Mouse (Mus musculus) stomach, embryonic 14.5 days (tissue): Measurements from ENCODE around the gene Pdgfra. TPM values are rescaled to one million over a fixed set of nuclear protein-coding genes. Genes with fewer than 3 reads are reported as not detected.

Source experiments
- ATAC-seq: fragments of 200-750 bp; cut with Nextera tagmentation; 2 replicates; pipeline ENCODE4 v1.8.0; 2017; ENCODE audit warnings: low read depth, moderate TSS enrichment; ENCODE audit not compliant: insufficient number of reproducible peaks, insufficient read depth, low FRiP score
- H3K27ac ChIP-seq: fragments of 300-500 bp; sonication (generic); 2 replicates; pipeline ENCODE4 v1.5.1; 2014; ENCODE audit warnings: mild to moderate bottlenecking, low read length, moderate library complexity, mixed read lengths
- H3K27me3 ChIP-seq: fragments of 300-500 bp; sonication (generic); 2 replicates; pipeline ENCODE4 v1.6.1; 2014; ENCODE audit warnings: low read length, control low read depth, mixed read lengths; ENCODE audit not compliant: control insufficient read depth, insufficient read depth
- H3K36me3 ChIP-seq: fragments of 300-500 bp; sonication (generic); 2 replicates; pipeline ENCODE4 v1.6.1; 2014; ENCODE audit warnings: mild to moderate bottlenecking, control low read depth, low read length, moderate library complexity, mixed read lengths; ENCODE audit not compliant: control insufficient read depth, insufficient read depth
- H3K4me1 ChIP-seq: fragments of 300-500 bp; sonication (generic); 2 replicates; pipeline ENCODE4 v1.6.1; 2014; ENCODE audit warnings: low read length, control low read depth, mixed read lengths; ENCODE audit not compliant: control insufficient read depth, insufficient read depth
- H3K4me2 ChIP-seq: fragments of 300-500 bp; sonication (generic); replicated peaks from 2 replicates; pipeline ENCODE4 v1.6.1; 2014; ENCODE audit warnings: low read depth, low read length, control low read depth
- H3K4me3 ChIP-seq: fragments of 300-500 bp; sonication (generic); 2 replicates; pipeline ENCODE4 v1.5.1; 2014; ENCODE audit warnings: low read depth, low read length, control low read depth
- H3K9ac ChIP-seq: fragments of 300-500 bp; sonication (generic); replicated peaks from 2 replicates; pipeline ENCODE4 v1.6.1; 2014; ENCODE audit warnings: low read depth, mild to moderate bottlenecking, control low read depth, low read length, moderate library complexity, mixed read lengths
- H3K9me3 ChIP-seq: fragments of 300-500 bp; sonication (generic); 2 replicates; pipeline ENCODE4 v1.6.1; 2016; ENCODE audit warnings: low read depth, low read length, control low read depth; ENCODE audit not compliant: control insufficient read depth
- WGBS: fragments of 180-500 bp; shearing (Covaris S2); extraction: QIAGEN DNeasy Blood & Tissue Kit; methylation state at CpG from one replicate; pipeline ENCODE4 v1.1.7; 2014; 5-methylcytosine and 5-hydroxymethylcytosine counted together
- polyA plus RNA-seq: library from polyadenylated mRNA; unstranded; fragments of >200 nt; fragmentation: Nextera tagmentation; extraction: Ambion mirVana; gene quantifications from 2 replicates; pipeline ENCODE4 v1.2.1, GENCODE M21; 2014

Gene Pdgfra
- polyA plus RNA-seq, 1 experiment from 2014 or later = 56.3 TPM

GRCm38 (mm10) chr5:75145341-75145740 is 6.8 kb upstream of the Pdgfra start:
- H3K9me3 ChIP-seq = no peaks in the 10 kb centered on the region
- H3K27ac ChIP-seq = no peak overlapping the region
- 0 out of 2 replicates have a peak, but pooled peaks cover 3% of the 10 kb centered on the region for H3K27me3 ChIP-seq
- 78% methylated on average over 2 of the region's 2 CpGs for WGBS
- no peak overlapping the region for H3K4me2 ChIP-seq
- H3K4me1 ChIP-seq = peaks cover 15% of the 10 kb centered on the region
- H3K36me3 ChIP-seq = no peaks in the 10 kb centered on the region
- no peak overlapping the region for H3K4me3 ChIP-seq
- H3K9ac ChIP-seq = no peak overlapping the region
- no peak for ATAC-seq

GRCm38 (mm10) chr5:75146469-75146868 is 5.6 kb upstream of the Pdgfra start:
- Histone ChIP-seq H3K36me3 (no peaks in the 10 kb centered on the region), H3K27ac (no peak overlapping the region), H3K9ac (no peak overlapping the region), H3K4me1 (peaks cover 20% of the 10 kb centered on the region), H3K27me3 (0 out of 2 replicates have a peak, but pooled peaks cover 3% of the 10 kb centered on the region), H3K4me2 (no peak overlapping the region), H3K9me3 (no peaks in the 10 kb centered on the region), H3K4me3 (no peak overlapping the region)
- ATAC-seq = no peak
- 83% methylated on average over 1 of the region's 1 CpGs for WGBS

- Histone ChIP-seq H3K4me1 (peaks cover 20% of the 10 kb centered on the region), H3K9ac (peak overlapping the region; percentile 22; the same call in 1 of the 2 replicates), H3K27ac (peak overlapping the region; percentile 97), H3K36me3 (no peaks in the 10 kb centered on the region), H3K4me2 (peak overlapping the region; percentile 88), H3K27me3 (0 out of 2 replicates have a peak, but pooled peaks cover 3% of the 10 kb centered on the region), H3K9me3 (no peaks in the 10 kb centered on the region), H3K4me3 (peak overlapping the region; percentile 63)
- ATAC-seq = peak; percentile 25; the same call in 1 of the 2 replicates
- 3% methylated on average over 30 of the region's 30 CpGs for WGBS
Observed at GRCm38 (mm10) chr5:75148343-75149127, 3.6 kb upstream of the Pdgfra start.

GRCm38 (mm10) chr5:75149380-75149779 is 2.7 kb upstream of the Pdgfra start:
- Histone ChIP-seq H3K4me2 (peak overlapping the region; percentile 88), H3K4me1 (peaks cover 20% of the 10 kb centered on the region), H3K36me3 (no peaks in the 10 kb centered on the region), H3K9me3 (no peaks in the 10 kb centered on the region), H3K9ac (no peak overlapping the region), H3K27me3 (0 out of 2 replicates have a peak, but pooled peaks cover 3% of the 10 kb centered on the region), H3K27ac (peak overlapping the region; percentile 97; the same call in 1 of the 2 replicates), H3K4me3 (peak overlapping the region; percentile 63)
- 8% methylated on average over 10 of the region's 10 CpGs for WGBS
- ATAC-seq = no peak

- Histone ChIP-seq H3K27me3 (0 out of 2 replicates have a peak, but pooled peaks cover 3% of the 10 kb centered on the region), H3K9me3 (no peaks in the 10 kb centered on the region), H3K4me1 (peaks cover 20% of the 10 kb centered on the region), H3K9ac (no peak overlapping the region), H3K4me3 (peak overlapping the region; percentile 63; the same call in 1 of the 2 replicates), H3K36me3 (no peaks in the 10 kb centered on the region), H3K27ac (peak overlapping the region; percentile 97; the same call in 1 of the 2 replicates), H3K4me2 (peak overlapping the region; percentile 88)
- WGBS = 2% methylated on average over 11 of the region's 11 CpGs
- ATAC-seq = no peak
Observed at GRCm38 (mm10) chr5:75149880-75150279, 2.2 kb upstream of the Pdgfra start.

GRCm38 (mm10) chr5:75150341-75150981 is 1.6 kb upstream of the Pdgfra start:
- Histone ChIP-seq H3K36me3 (no peaks in the 10 kb centered on the region), H3K4me3 (peak overlapping the region; percentile 63; the same call in 1 of the 2 replicates), H3K27ac (peak overlapping the region; percentile 97), H3K27me3 (0 out of 2 replicates have a peak, but pooled peaks cover 3% of the 10 kb centered on the region), H3K4me1 (peaks cover 20% of the 10 kb centered on the region), H3K9ac (no peak overlapping the region), H3K4me2 (peak overlapping the region; percentile 88), H3K9me3 (no peaks in the 10 kb centered on the region)
- ATAC-seq = no peak
- 2% methylated on average over 23 of the region's 23 CpGs for WGBS

GRCm38 (mm10) chr5:75151146-75151900 is 769 bp upstream of the Pdgfra start:
- no peak for ATAC-seq
- H3K27me3 ChIP-seq = no peaks in the 10 kb centered on the region

More at GRCm38 (mm10) chr5:75151146-75151900, 769 bp upstream of the Pdgfra start:
- no peaks in the 10 kb centered on the region for H3K36me3 ChIP-seq
- H3K4me3 ChIP-seq = peak overlapping the region; percentile 63
- H3K9ac ChIP-seq = peak overlapping the region; percentile 22; the same call in 1 of the 2 replicates
- peaks cover 20% of the 10 kb centered on the region for H3K4me1 ChIP-seq
- H3K9me3 ChIP-seq = no peaks in the 10 kb centered on the region
- 1% methylated on average over 35 of the region's 35 CpGs for WGBS
- H3K4me2 ChIP-seq = peak overlapping the region; percentile 88
- peak overlapping the region; percentile 97 for H3K27ac ChIP-seq
